Mouse (Mus musculus) MEL (cell line): ENCODE measurements around the gene Chd9. TPM values are rescaled to one million over a fixed set of nuclear protein-coding genes. Genes with fewer than 3 reads are reported as not detected.

Experiments used
- DNase-seq: peaks from one replicate; pipeline ENCODE4 v3.0.0; 2011; ENCODE audit warnings: low read depth, low spot score
- H3K27ac ChIP-seq: 2 replicates; pipeline ENCODE4 v1.5.1; 2012; ENCODE audit warnings: low read depth, mild to moderate bottlenecking, control low read depth, low read length, moderate library complexity; ENCODE audit not compliant: control insufficient read depth
- H3K27me3 ChIP-seq, 2 experiments: fragments of 150-350 bp in 1 of 2; sonication (generic) in 1 of 2; 2 replicates each; pipeline ENCODE4 v1.6.1; 2012; ENCODE audit warnings: low read length in 2 of 2, mild to moderate bottlenecking in 2 of 2, improper control_type of control experiment in 1 of 2, moderate library complexity in 1 of 2; ENCODE audit not compliant: insufficient read depth in 2 of 2, control insufficient read depth in 1 of 2
- H3K36me3 ChIP-seq, 2 experiments: 2 replicates each; pipeline ENCODE4 v1.6.1; 2012 to 2014; ENCODE audit warnings: low read length in 2 of 2, improper control_type of control experiment in 1 of 2, inconsistent platforms in 1 of 2, mild to moderate bottlenecking in 1 of 2; ENCODE audit not compliant: insufficient read depth in 2 of 2, control insufficient read depth in 1 of 2
- H3K4me1 ChIP-seq, 2 experiments: fragments of 150-350 bp in 1 of 2; sonication (generic) in 1 of 2; 2 replicates each; pipeline ENCODE4 v1.6.1; 2012; ENCODE audit warnings: low read length in 2 of 2, improper control_type of control experiment in 1 of 2, mild to moderate bottlenecking in 1 of 2; ENCODE audit not compliant: insufficient read depth in 2 of 2, control insufficient read depth in 1 of 2
- H3K4me3 ChIP-seq, 2 experiments: fragments of 150-350 bp in 1 of 2; sonication (generic) in 1 of 2; 2 replicates each; pipeline ENCODE4 v1.5.1; 2012; ENCODE audit warnings: low read depth in 2 of 2, low read length in 2 of 2, mild to moderate bottlenecking in 2 of 2, moderate library complexity in 2 of 2, control low read depth in 1 of 2, improper control_type of control experiment in 1 of 2; ENCODE audit not compliant: control insufficient read depth in 1 of 2, insufficient read depth in 1 of 2
- H3K79me2 ChIP-seq: 2 replicates; pipeline ENCODE4 v1.6.1; 2012; ENCODE audit warnings: mild to moderate bottlenecking, low read length, moderate library complexity; ENCODE audit not compliant: control insufficient read depth, poor library complexity, insufficient read depth
- H3K9ac ChIP-seq: 2 replicates; pipeline ENCODE4 v1.6.1; 2012; ENCODE audit warnings: low read depth, mild to moderate bottlenecking, control low read depth, low read length, moderate library complexity; ENCODE audit not compliant: control insufficient read depth, poor library complexity, severe bottlenecking
- H3K9me3 ChIP-seq: fragments of 150-350 bp; sonication (generic); replicated peaks from 2 replicates; pipeline ENCODE4 v1.6.1; 2012; ENCODE audit warnings: mild to moderate bottlenecking, low read length, improper control_type of control experiment, moderate library complexity; ENCODE audit not compliant: insufficient read depth
- EP300 ChIP-seq, 2 experiments: IDR thresholded peaks; 2 replicates each; pipeline ENCODE4 v1.6.1; 2011; ENCODE audit warnings: improper control_type of control experiment in 2 of 2, low read length in 2 of 2, low read depth in 1 of 2, mild to moderate bottlenecking in 1 of 2
- ETS1 ChIP-seq: IDR thresholded peaks from 2 replicates; pipeline ENCODE4 v1.6.1; 2012; ENCODE audit warnings: low read depth, mild to moderate bottlenecking, inconsistent platforms, low read length, improper control_type of control experiment, moderate library complexity
- GATA1 ChIP-seq: IDR thresholded peaks from 2 replicates; pipeline ENCODE4 v1.6.1; 2011; ENCODE audit warnings: low read depth, low read length, improper control_type of control experiment
- MAFK ChIP-seq: IDR thresholded peaks from 2 replicates; pipeline ENCODE4 v1.6.1; 2011; ENCODE audit warnings: low read depth, mild to moderate bottlenecking, low read length, improper control_type of control experiment, borderline replicate concordance
- MAX ChIP-seq: IDR thresholded peaks from 2 replicates; pipeline ENCODE4 v1.6.1; 2011; ENCODE audit warnings: low read length, improper control_type of control experiment
- MYC ChIP-seq: IDR thresholded peaks from 2 replicates; pipeline ENCODE4 v1.6.1; 2011; ENCODE audit warnings: low read depth, mild to moderate bottlenecking, low read length, improper control_type of control experiment, moderate library complexity
- NRF1 ChIP-seq: IDR thresholded peaks from 2 replicates; pipeline ENCODE4 v1.6.1; 2014; ENCODE audit warnings: low read depth, mild to moderate bottlenecking, inconsistent platforms, low read length, improper control_type of control experiment, moderate library complexity; ENCODE audit not compliant: poor library complexity, insufficient read depth, severe bottlenecking
- POLR2A ChIP-seq, 2 experiments: IDR thresholded peaks; 2 replicates each; pipeline ENCODE4 v1.6.1; 2011 to 2012; ENCODE audit warnings: low read length in 2 of 2, mild to moderate bottlenecking in 2 of 2, control low read depth in 1 of 2, improper control_type of control experiment in 1 of 2, low read depth in 1 of 2, moderate library complexity in 1 of 2; ENCODE audit not compliant: control insufficient read depth in 1 of 2, insufficient read depth in 1 of 2, poor library complexity in 1 of 2
- SIN3A ChIP-seq: IDR thresholded peaks from 2 replicates; pipeline ENCODE4 v1.6.1; 2012; ENCODE audit warnings: low read length, improper control_type of control experiment, inconsistent platforms
- SMC3 ChIP-seq: IDR thresholded peaks from 2 replicates; pipeline ENCODE4 v1.6.1; 2011; ENCODE audit warnings: low read depth, low read length, improper control_type of control experiment
- TBP ChIP-seq: IDR thresholded peaks from 2 replicates; pipeline ENCODE4 v1.8.0; 2011; ENCODE audit warnings: low read depth, low read length, improper control_type of control experiment
- USF1 ChIP-seq: IDR thresholded peaks from 2 replicates; pipeline ENCODE4 v1.6.1; 2014; ENCODE audit warnings: low read depth, mild to moderate bottlenecking, inconsistent platforms, low read length, improper control_type of control experiment, moderate library complexity
- ZMIZ1 ChIP-seq: IDR thresholded peaks from 2 replicates; pipeline ENCODE4 v1.6.1; 2012; ENCODE audit warnings: low read depth, mild to moderate bottlenecking, inconsistent platforms, low read length, improper control_type of control experiment, moderate library complexity
- ZNF384 ChIP-seq: IDR thresholded peaks from 2 replicates; pipeline ENCODE4 v1.6.1; 2012; ENCODE audit warnings: low read depth, mild to moderate bottlenecking, inconsistent platforms, low read length, improper control_type of control experiment
- polyA plus RNA-seq, 2 experiments: library from polyadenylated mRNA; stranded (reverse) in 1 of 2; unstranded in 1 of 2; fragments of >175 nt in 1 of 2; fragments of >200 nt in 1 of 2; gene quantifications; 2 replicates each; pipeline versions ENCODE4 v1.2.1 to v1.2.4; 2012; ENCODE audit warnings: low replicate concordance in 2 of 2, low read depth in 1 of 2; ENCODE audit not compliant: insufficient read length in 2 of 2, insufficient read depth in 1 of 2, missing spikeins in 1 of 2
- total RNA-seq: library from RNA; depleted of rRNA; stranded (reverse); fragments of 300-350 nt; gene quantifications from 2 replicates; pipeline ENCODE4 v1.2.3, GENCODE M21; 2012

Chd9 gene
- total and polyA plus RNA-seq, 3 experiments, result 5.9 to 87.4 (median 40.3) TPM

GRCm38 (mm10) chr8:91059086-91059578 is 231.0 kb downstream of the Chd9 start:
- Histone ChIP-seq H3K27me3 (no peaks in the 10 kb centered on the region), H3K27ac (no peak overlapping the region), H3K79me2 (no peaks in the 10 kb centered on the region), H3K36me3 (peaks cover 0 to 2% of the 10 kb centered on the region in 2 experiments; a peak in 1 of 4 replicates), H3K9ac (no peak overlapping the region), H3K9me3 (no peaks in the 10 kb centered on the region)
- DNase-seq, result no peak
- TF ChIP-seq MAX, result no peak
- no peak for TF ChIP-seq ETS1
- TF ChIP-seq EP300 (IDR thresholded peaks at IDR 0.05; ENCODE audit: low read depth in 1 of 2, low read length in 2 of 2), result no peak
- no peak for TF ChIP-seq ZMIZ1
- no peak for TF ChIP-seq GATA1
- no peak for TF ChIP-seq SIN3A
- no peak for TF ChIP-seq MYC
- no peak for TF ChIP-seq POLR2A (IDR thresholded peaks at IDR 0.05; ENCODE audit: control insufficient read depth in 1 of 2, insufficient read depth in 1 of 2, low read depth in 1 of 2, low read length in 2 of 2, poor library complexity in 1 of 2)
- no peak for TF ChIP-seq TBP
- TF ChIP-seq ZNF384, result no peak
- TF ChIP-seq USF1, result no peak
- TF ChIP-seq, all 39 proteins: peak for 0
- peaks cover 0 to 4% of the 10 kb centered on the region in 2 experiments; a peak in 1 of 4 replicates for H3K4me1 ChIP-seq
- no peak overlapping the region for H3K4me3 ChIP-seq

GRCm38 (mm10) chr8:91059884-91060510 is 231.8 kb downstream of the Chd9 start:
- Histone ChIP-seq H3K4me1 (peaks cover 0 to 4% of the 10 kb centered on the region in 2 experiments; a peak in 1 of 4 replicates), H3K36me3 (peaks cover 0 to 2% of the 10 kb centered on the region in 2 experiments; a peak in 1 of 4 replicates), H3K4me3 (peak overlapping the region; percentile 66 to 75), H3K27ac (peak overlapping the region; percentile 41), H3K9me3 (no peaks in the 10 kb centered on the region), H3K9ac (peak overlapping the region; percentile 54), H3K27me3 (no peaks in the 10 kb centered on the region), H3K79me2 (no peaks in the 10 kb centered on the region)
- TF ChIP-seq SMC3 (no peak), TBP (peak; percentile 52), MAFK (0 out of 2 replicates have a peak, but pooled peaks have one; percentile 35), EP300 (IDR thresholded peaks at IDR 0.05; ENCODE audit: low read depth in 1 of 2, low read length in 2 of 2) (0 out of 4 replicates have a peak, but pooled peaks of 1 of the 2 experiments have one; percentile 9), NRF1 (no peak)
- peak; percentile 74 for DNase-seq
